Mouse (Mus musculus): ENCODE measurements around the gene Lrrtm1.

Lrrtm1 gene

GRCm38 (mm10) chr6:77242601-77243406, at the start of gene Lrrtm1:
Gene Lrrtm1 (plus strand): TSS chr6:77242689.
- no peak for DNase-seq (ENCODE audit: low spot score in 2 of 2)

GRCm38 (mm10) chr6:77196650-77197049, 45.8 kb upstream of the Lrrtm1 start:
- DNase-seq (ENCODE audit: low spot score in 2 of 2), result no peak

GRCm38 (mm10) chr6:77199375-77199774, 43.1 kb upstream of the Lrrtm1 start:
- no peak for DNase-seq (ENCODE audit: low spot score in 2 of 2)

GRCm38 (mm10) chr6:77209183-77209582, 33.3 kb upstream of the Lrrtm1 start:
- DNase-seq (ENCODE audit: low spot score in 2 of 2), result no peak

- no peak for DNase-seq (ENCODE audit: low spot score in 2 of 2)
Observed at GRCm38 (mm10) chr6:77209929-77210328, 32.6 kb upstream of the Lrrtm1 start.

- DNase-seq (ENCODE audit: low spot score in 2 of 2), result no peak
Observed at GRCm38 (mm10) chr6:77213757-77214409, 28.6 kb upstream of the Lrrtm1 start.

GRCm38 (mm10) chr6:77215322-77215721, 27.2 kb upstream of the Lrrtm1 start:
- no peak for DNase-seq (ENCODE audit: low spot score in 2 of 2)

- DNase-seq (ENCODE audit: low spot score in 2 of 2), result no peak
Observed at GRCm38 (mm10) chr6:77218875-77219274, 23.6 kb upstream of the Lrrtm1 start.

GRCm38 (mm10) chr6:77220776-77221175, 21.7 kb upstream of the Lrrtm1 start:
- no peak for DNase-seq (ENCODE audit: low spot score in 2 of 2)

- DNase-seq (ENCODE audit: low spot score in 2 of 2), result no peak
Observed at GRCm38 (mm10) chr6:77222849-77223638, 19.4 kb upstream of the Lrrtm1 start.

GRCm38 (mm10) chr6:77240426-77240825, 2.1 kb upstream of the Lrrtm1 start:
- no peak for DNase-seq (ENCODE audit: low spot score in 2 of 2)

GRCm38 (mm10) chr6:77243541-77244231, 1.2 kb downstream of the Lrrtm1 start:
- no peak for DNase-seq (ENCODE audit: low spot score in 2 of 2)

- DNase-seq (ENCODE audit: low spot score in 2 of 2), result no peak
Observed at GRCm38 (mm10) chr6:77253480-77253879, 11.0 kb downstream of the Lrrtm1 start.

GRCm38 (mm10) chr6:77256348-77256747, 13.9 kb downstream of the Lrrtm1 start:
- DNase-seq (ENCODE audit: low spot score in 2 of 2), result no peak

- no peak for DNase-seq (ENCODE audit: low spot score in 2 of 2)
Observed at GRCm38 (mm10) chr6:77257358-77258105, 15.0 kb downstream of the Lrrtm1 start.

GRCm38 (mm10) chr6:77265163-77265562, 22.7 kb downstream of the Lrrtm1 start:
- DNase-seq (ENCODE audit: low spot score in 2 of 2), result no peak

GRCm38 (mm10) chr6:77278794-77279193, 36.3 kb downstream of the Lrrtm1 start:
- DNase-seq (ENCODE audit: low spot score in 2 of 2), result no peak

- DNase-seq (ENCODE audit: low spot score in 2 of 2), result no peak
Observed at GRCm38 (mm10) chr6:77286317-77286716, 43.8 kb downstream of the Lrrtm1 start.

- no peak for DNase-seq (ENCODE audit: low spot score in 2 of 2)
Observed at GRCm38 (mm10) chr6:77288402-77288801, 45.9 kb downstream of the Lrrtm1 start.

GRCm38 (mm10) chr6:77291415-77291814, 48.9 kb downstream of the Lrrtm1 start:
- no peak for DNase-seq (ENCODE audit: low spot score in 2 of 2)

- DNase-seq (ENCODE audit: low spot score in 2 of 2), result no peak
Observed at GRCm38 (mm10) chr6:77301305-77301704, 58.8 kb downstream of the Lrrtm1 start.

Data from spleen, postnatal 10 days (tissue).